Mouse (Mus musculus): ENCODE results near the gene Rsbn1l. TPM values are rescaled to one million over a fixed set of nuclear protein-coding genes. Genes with fewer than 3 reads are reported as not detected.

Rsbn1l gene
- polyA plus RNA-seq, 1 experiment = 1.9 TPM

GRCm38 (mm10) chr5:20860565-20860964, 95.6 kb downstream of the Rsbn1l start:
- Histone ChIP-seq H3K27me3 (ENCODE audit: control insufficient read depth, insufficient read depth, insufficient read length) (no peaks in the 10 kb centered on the region), H3K79me2 (ENCODE audit: control insufficient read depth, insufficient read depth) (peaks cover 6% of the 10 kb centered on the region), H3K36me3 (ENCODE audit: control insufficient read depth, insufficient read depth) (peaks cover 6% of the 10 kb centered on the region), H3ac (ENCODE audit: control insufficient read depth, insufficient read length, low read depth) (no peak overlapping the region), H3K4me3 (ENCODE audit: insufficient read depth, poor library complexity, severe bottlenecking) (no peak overlapping the region), H3K79me3 (ENCODE audit: low read depth) (peaks cover 1% of the 10 kb centered on the region)
- TF ChIP-seq CTCF (IDR thresholded peaks at IDR 0.05; ENCODE audit: control insufficient read depth, insufficient read depth, insufficient read length) (no peak), USF1 (IDR thresholded peaks at IDR 0.05; ENCODE audit: low read depth) (no peak), FOSL1 (IDR thresholded peaks at IDR 0.05; ENCODE audit: insufficient read depth, low read length, poor library complexity, severe bottlenecking) (no peak), MYOG (IDR thresholded peaks at IDR 0.05; ENCODE audit: control insufficient read depth, extremely low read depth, insufficient read length) (no peak), CEBPB (IDR thresholded peaks at IDR 0.05; ENCODE audit: low read depth) (no peak), MYOD1 (IDR thresholded peaks at IDR 0.05; ENCODE audit: control insufficient read depth, insufficient read length, low read depth) (no peak)

DNA sequence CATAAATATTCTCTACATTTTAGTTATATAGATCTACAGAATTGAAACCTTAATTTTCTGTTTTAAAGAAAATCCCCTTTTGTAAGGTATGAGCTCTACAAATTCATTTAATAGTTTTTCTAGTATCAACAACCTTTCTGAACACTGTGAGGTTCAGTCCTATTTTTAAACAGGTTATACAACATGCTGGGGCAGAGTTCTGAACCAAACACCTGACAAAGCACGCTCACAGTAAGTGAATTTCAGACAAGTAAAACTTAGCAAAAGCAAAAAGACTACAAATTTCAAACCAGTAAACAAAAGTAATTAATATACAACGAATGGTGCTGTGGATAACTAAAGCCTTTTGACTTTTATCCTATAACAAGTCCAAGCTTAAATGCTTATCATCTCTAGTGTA, 97.8 kb downstream of the Rsbn1l start:
- TF ChIP-seq USF1 (IDR thresholded peaks at IDR 0.05; ENCODE audit: low read depth) = no peak
- TF ChIP-seq MYOD1 (IDR thresholded peaks at IDR 0.05; ENCODE audit: control insufficient read depth, insufficient read length, low read depth) = no peak
- no peak for TF ChIP-seq CTCF (IDR thresholded peaks at IDR 0.05; ENCODE audit: control insufficient read depth, insufficient read depth, insufficient read length)
- no peak for TF ChIP-seq FOSL1 (IDR thresholded peaks at IDR 0.05; ENCODE audit: insufficient read depth, low read length, poor library complexity, severe bottlenecking)
- no peak for TF ChIP-seq MAX (IDR thresholded peaks at IDR 0.05)
- no peak for TF ChIP-seq MYOG (IDR thresholded peaks at IDR 0.05; ENCODE audit: control insufficient read depth, extremely low read depth, insufficient read length)
- no peak for TF ChIP-seq CEBPB (IDR thresholded peaks at IDR 0.05; ENCODE audit: low read depth)
- H3ac ChIP-seq (ENCODE audit: control insufficient read depth, insufficient read length, low read depth) = no peak overlapping the region
- peaks cover 1% of the 10 kb centered on the region for H3K79me3 ChIP-seq (ENCODE audit: low read depth)
- no peak overlapping the region for H3K4me3 ChIP-seq (ENCODE audit: insufficient read depth, poor library complexity, severe bottlenecking)
- peaks cover 6% of the 10 kb centered on the region for H3K79me2 ChIP-seq (ENCODE audit: control insufficient read depth, insufficient read depth)
- peaks cover 6% of the 10 kb centered on the region for H3K36me3 ChIP-seq (ENCODE audit: control insufficient read depth, insufficient read depth)
- no peaks in the 10 kb centered on the region for H3K27me3 ChIP-seq (ENCODE audit: control insufficient read depth, insufficient read depth, insufficient read length)

GRCm38 (mm10) chr5:20855066-20855465, 101.1 kb downstream of the Rsbn1l start:
- no peak overlapping the region for H3K4me3 ChIP-seq (ENCODE audit: insufficient read depth, poor library complexity, severe bottlenecking)
- peaks cover 6% of the 10 kb centered on the region for H3K36me3 ChIP-seq (ENCODE audit: control insufficient read depth, insufficient read depth)
- H3K79me2 ChIP-seq (ENCODE audit: control insufficient read depth, insufficient read depth) = peaks cover 6% of the 10 kb centered on the region
- TF ChIP-seq MYOD1 (IDR thresholded peaks at IDR 0.05; ENCODE audit: control insufficient read depth, insufficient read length, low read depth) = no peak
- no peak for TF ChIP-seq USF1 (IDR thresholded peaks at IDR 0.05; ENCODE audit: low read depth)
- no peak for TF ChIP-seq CEBPB (IDR thresholded peaks at IDR 0.05; ENCODE audit: low read depth)
- H3K27me3 ChIP-seq (ENCODE audit: control insufficient read depth, insufficient read depth, insufficient read length) = no peaks in the 10 kb centered on the region
- no peak overlapping the region for H3ac ChIP-seq (ENCODE audit: control insufficient read depth, insufficient read length, low read depth)
- peaks cover 1% of the 10 kb centered on the region for H3K79me3 ChIP-seq (ENCODE audit: low read depth)

GRCm38 (mm10) chr5:20847010-20847409, 109.2 kb downstream of the Rsbn1l start:
- H3K79me2 ChIP-seq (ENCODE audit: control insufficient read depth, insufficient read depth) = no peaks in the 10 kb centered on the region

GRCm38 (mm10) chr5:20843816-20844215, 112.4 kb downstream of the Rsbn1l start:
- H3ac ChIP-seq (ENCODE audit: control insufficient read depth, insufficient read length, low read depth) = no peak overlapping the region
- no peaks in the 10 kb centered on the region for H3K79me2 ChIP-seq (ENCODE audit: control insufficient read depth, insufficient read depth)
- TF ChIP-seq CTCF (IDR thresholded peaks at IDR 0.05; ENCODE audit: control insufficient read depth, insufficient read depth, insufficient read length) (no peak), USF1 (IDR thresholded peaks at IDR 0.05; ENCODE audit: low read depth) (no peak), MYOD1 (IDR thresholded peaks at IDR 0.05; ENCODE audit: control insufficient read depth, insufficient read length, low read depth) (no peak), FOSL1 (IDR thresholded peaks at IDR 0.05; ENCODE audit: insufficient read depth, low read length, poor library complexity, severe bottlenecking) (no peak), MYOG (IDR thresholded peaks at IDR 0.05; ENCODE audit: control insufficient read depth, extremely low read depth, insufficient read length) (no peak), MAX (IDR thresholded peaks at IDR 0.05) (no peak), CEBPB (IDR thresholded peaks at IDR 0.05; ENCODE audit: low read depth) (no peak)
- H3K79me3 ChIP-seq (ENCODE audit: low read depth) = no peaks in the 10 kb centered on the region
- H3K27me3 ChIP-seq (ENCODE audit: control insufficient read depth, insufficient read depth, insufficient read length) = no peaks in the 10 kb centered on the region
- no peaks in the 10 kb centered on the region for H3K36me3 ChIP-seq (ENCODE audit: control insufficient read depth, insufficient read depth)
- H3K4me3 ChIP-seq (ENCODE audit: insufficient read depth, poor library complexity, severe bottlenecking) = no peak overlapping the region

More at GRCm38 (mm10) chr5:20847010-20847409, 109.2 kb downstream of the Rsbn1l start:
- Histone ChIP-seq H3K4me3 (ENCODE audit: insufficient read depth, poor library complexity, severe bottlenecking) (no peak overlapping the region), H3K27me3 (ENCODE audit: control insufficient read depth, insufficient read depth, insufficient read length) (no peaks in the 10 kb centered on the region), H3K79me3 (ENCODE audit: low read depth) (no peaks in the 10 kb centered on the region), H3K36me3 (ENCODE audit: control insufficient read depth, insufficient read depth) (no peaks in the 10 kb centered on the region), H3ac (ENCODE audit: control insufficient read depth, insufficient read length, low read depth) (no peak overlapping the region)
- TF ChIP-seq FOSL1 (IDR thresholded peaks at IDR 0.05; ENCODE audit: insufficient read depth, low read length, poor library complexity, severe bottlenecking) = no peak
- no peak for TF ChIP-seq CTCF (IDR thresholded peaks at IDR 0.05; ENCODE audit: control insufficient read depth, insufficient read depth, insufficient read length)
- TF ChIP-seq CEBPB (IDR thresholded peaks at IDR 0.05; ENCODE audit: low read depth) = no peak
- TF ChIP-seq USF1 (IDR thresholded peaks at IDR 0.05; ENCODE audit: low read depth) = no peak
- no peak for TF ChIP-seq MAX (IDR thresholded peaks at IDR 0.05)
- TF ChIP-seq MYOD1 (IDR thresholded peaks at IDR 0.05; ENCODE audit: control insufficient read depth, insufficient read length, low read depth) = no peak
- TF ChIP-seq MYOG (IDR thresholded peaks at IDR 0.05; ENCODE audit: control insufficient read depth, extremely low read depth, insufficient read length) = no peak

DNA sequence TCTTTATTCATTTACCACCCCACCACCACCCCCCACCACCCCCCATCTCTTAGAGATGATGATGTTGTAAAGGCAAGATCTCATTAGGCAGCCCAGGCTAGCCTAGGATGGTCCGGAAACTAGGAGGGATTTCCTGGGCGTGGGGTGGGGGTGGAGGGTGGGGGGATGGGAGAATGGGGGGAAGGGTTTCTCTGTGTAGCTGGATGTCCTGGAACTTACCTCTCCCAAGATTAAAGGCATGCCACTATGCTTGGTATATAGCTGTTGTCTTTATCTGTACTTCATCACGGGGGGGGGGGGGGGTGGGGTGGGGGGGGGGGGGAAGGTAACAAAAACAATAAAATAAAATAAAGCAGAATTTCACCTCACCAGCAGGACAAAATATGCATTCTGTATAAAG, 112.8 kb downstream of the Rsbn1l start:
- no peak overlapping the region for H3K4me3 ChIP-seq (ENCODE audit: insufficient read depth, poor library complexity, severe bottlenecking)
- H3K36me3 ChIP-seq (ENCODE audit: control insufficient read depth, insufficient read depth) = no peaks in the 10 kb centered on the region
- no peak overlapping the region for H3ac ChIP-seq (ENCODE audit: control insufficient read depth, insufficient read length, low read depth)
- H3K79me2 ChIP-seq (ENCODE audit: control insufficient read depth, insufficient read depth) = no peaks in the 10 kb centered on the region
- H3K79me3 ChIP-seq (ENCODE audit: low read depth) = no peaks in the 10 kb centered on the region
- no peak for TF ChIP-seq USF1 (IDR thresholded peaks at IDR 0.05; ENCODE audit: low read depth)
- H3K27me3 ChIP-seq (ENCODE audit: control insufficient read depth, insufficient read depth, insufficient read length) = no peaks in the 10 kb centered on the region

Other genes starting within 250 kb of the Rsbn1l start
- gene Phtf2, start 74.3 kb downstream of the Rsbn1l start, polyA plus RNA-seq (2012; fragmentation: generic; extraction: Trizol) = 3.4 TPM
- gene Tmem60, start 74.2 kb downstream of the Rsbn1l start, polyA plus RNA-seq (2012; fragmentation: generic; extraction: Trizol) = 11.7 TPM
- 20.3 TPM for gene Ptpn12, start 99.5 kb upstream of the Rsbn1l start, polyA plus RNA-seq (2012; fragmentation: generic; extraction: Trizol)
- gene Gsap, start 229.9 kb upstream of the Rsbn1l start, polyA plus RNA-seq (2012; fragmentation: generic; extraction: Trizol) = 4.5 TPM